Mouse (Mus musculus) hindbrain, embryonic 15.5 days (tissue): ENCODE data around the gene Cd248. TPM values are rescaled to one million over a fixed set of nuclear protein-coding genes. Genes with fewer than 3 reads are reported as not detected.
A peak's percentile ranks its signal among the peaks of the same experiment; 100 is the strongest.
"Not testable (repeated sequence)": the region's sequence is repeated elsewhere in the genome, so short reads cannot be mapped to it uniquely, and the experiment has no call there.

Experiments
- ATAC-seq: fragments of 200-750 bp; cut with Nextera tagmentation; 2 replicates; pipeline ENCODE4 v1.8.0; 2017; ENCODE audit warnings: low read depth, moderate number of reproducible peaks, moderate TSS enrichment; ENCODE audit not compliant: low FRiP score
- H3K27ac ChIP-seq: fragments of 300-500 bp; sonication (generic); replicated peaks from 2 replicates; pipeline ENCODE4 v1.5.1; 2015; ENCODE audit warnings: mild to moderate bottlenecking, inconsistent platforms
- H3K27me3 ChIP-seq: fragments of 300-500 bp; sonication (generic); 2 replicates; pipeline ENCODE4 v1.6.1; 2015; ENCODE audit warnings: control low read depth, inconsistent platforms
- H3K36me3 ChIP-seq: fragments of 300-500 bp; sonication (generic); 2 replicates; pipeline ENCODE4 v1.6.1; 2015; ENCODE audit warnings: control low read depth, inconsistent platforms
- H3K4me1 ChIP-seq: fragments of 300-500 bp; sonication (generic); replicated peaks from 2 replicates; pipeline ENCODE4 v1.6.1; 2015; ENCODE audit warnings: control low read depth, inconsistent platforms
- H3K4me2 ChIP-seq: fragments of 300-500 bp; sonication (generic); 2 replicates; pipeline ENCODE4 v1.6.1; 2015; ENCODE audit warnings: moderate library complexity, mild to moderate bottlenecking, inconsistent platforms
- H3K4me3 ChIP-seq: fragments of 300-500 bp; sonication (generic); 2 replicates; pipeline ENCODE4 v1.5.1; 2015; ENCODE audit warnings: mild to moderate bottlenecking, inconsistent platforms
- H3K9ac ChIP-seq: fragments of 300-500 bp; sonication (generic); 2 replicates; pipeline ENCODE4 v1.6.1; 2015; ENCODE audit warnings: inconsistent platforms
- H3K9me3 ChIP-seq: fragments of 300-500 bp; sonication (generic); 2 replicates; pipeline ENCODE4 v1.6.1; 2016; ENCODE audit warnings: control low read depth, inconsistent platforms
- WGBS: fragments of 180-500 bp; shearing (Covaris S2); methylation state at CpG from one replicate; pipeline ENCODE4 v1.1.7; 2015; 5-methylcytosine and 5-hydroxymethylcytosine counted together
- polyA plus RNA-seq: library from polyadenylated mRNA; unstranded; fragments of >200 nt; fragmentation: Nextera tagmentation; extraction: Ambion mirVana; gene quantifications from 2 replicates; pipeline ENCODE4 v1.2.1, GENCODE M21; 2015

Gene Cd248
- polyA plus RNA-seq, 1 experiment from 2014 or later = 22.0 TPM

DNA sequence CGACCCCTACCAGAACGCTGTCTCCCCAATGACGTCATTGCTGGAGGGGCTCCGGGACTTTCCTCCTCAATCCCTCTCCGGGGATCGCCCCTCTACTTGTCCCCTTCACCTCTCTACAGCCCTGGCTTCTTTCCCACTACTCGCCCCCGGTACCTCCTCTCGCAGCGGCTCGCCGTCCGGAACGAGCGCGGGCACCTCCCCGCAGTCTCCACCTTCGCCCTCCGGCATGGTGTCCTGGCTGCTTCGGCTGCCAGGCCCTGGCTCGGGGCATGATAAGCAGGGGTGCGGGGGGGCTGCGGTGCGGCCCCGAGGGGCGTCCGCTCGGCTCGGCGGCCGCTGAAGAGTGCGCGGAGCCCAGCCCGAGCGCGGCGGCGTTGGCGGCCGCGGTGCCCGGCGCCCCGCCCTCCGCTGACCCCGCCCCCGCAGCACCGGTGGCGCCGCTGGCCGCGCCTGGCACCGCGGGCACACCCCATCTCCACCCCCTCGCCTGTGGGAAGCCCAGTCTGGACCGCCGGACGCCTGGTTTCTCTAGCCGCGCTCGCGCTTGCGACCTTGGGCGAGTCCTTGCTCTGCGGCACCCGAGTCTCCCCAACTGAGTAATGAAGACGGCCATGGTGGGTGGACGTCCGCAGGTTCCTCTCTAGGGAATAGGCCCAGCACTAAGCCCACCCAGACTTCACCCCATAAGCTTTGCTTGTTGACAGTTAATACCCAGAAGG is 17.4 kb downstream of the Cd248 start, which contains the start of gene Tmem151a:
Tmem151a (minus strand) TSS at position 387 of the 719 bp plus-strand sequence.
- WGBS = under 1% methylated on average over 69 of the region's 69 CpGs
- ATAC-seq = no peak
- no peaks in the 10 kb centered on the region for H3K9me3 ChIP-seq
- peak within 1 kb of the TSS; percentile 70 for H3K4me3 ChIP-seq
- H3K4me2 ChIP-seq = peak within 1 kb of the TSS; percentile 75
- peak within 1 kb of the TSS; percentile 88 for H3K9ac ChIP-seq
- H3K27ac ChIP-seq = peak within 1 kb of the TSS; percentile 60
- H3K4me1 ChIP-seq = peaks cover 34% of the 10 kb centered on the region
- H3K36me3 ChIP-seq = peaks cover 9% of the 10 kb centered on the region
- peaks cover 50% of the 10 kb centered on the region for H3K27me3 ChIP-seq

DNA sequence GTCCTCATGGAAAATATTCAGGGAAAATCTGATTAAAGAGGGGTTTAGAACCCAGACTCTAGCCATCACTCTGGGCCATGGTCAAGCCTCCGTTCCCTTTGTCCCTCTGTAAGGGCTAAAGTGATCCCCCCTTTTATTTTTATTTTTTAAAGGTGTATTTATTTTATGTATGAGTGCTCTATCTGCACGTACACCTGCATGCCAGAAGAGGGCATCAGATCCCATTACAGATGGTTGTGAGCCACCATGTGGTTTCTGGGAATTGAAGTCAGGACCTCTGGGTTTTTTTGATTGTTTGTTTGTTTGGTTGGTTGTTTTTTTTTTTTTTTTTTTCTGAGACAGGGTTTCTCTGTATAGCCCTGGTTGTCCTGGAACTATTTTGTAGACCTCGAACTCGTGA is 18.7 kb downstream of the Cd248 start:
- not testable (repeated sequence) for H3K4me3 ChIP-seq, H3K9ac ChIP-seq, ATAC-seq, H3K27ac ChIP-seq, H3K9me3 ChIP-seq, H3K4me2 ChIP-seq
- Histone ChIP-seq H3K36me3 (peaks cover 12% of the 10 kb centered on the region), H3K4me1 (peaks cover 34% of the 10 kb centered on the region), H3K27me3 (peaks cover 38% of the 10 kb centered on the region)
- WGBS = 57% methylated on average over 4 of the region's 4 CpGs

DNA sequence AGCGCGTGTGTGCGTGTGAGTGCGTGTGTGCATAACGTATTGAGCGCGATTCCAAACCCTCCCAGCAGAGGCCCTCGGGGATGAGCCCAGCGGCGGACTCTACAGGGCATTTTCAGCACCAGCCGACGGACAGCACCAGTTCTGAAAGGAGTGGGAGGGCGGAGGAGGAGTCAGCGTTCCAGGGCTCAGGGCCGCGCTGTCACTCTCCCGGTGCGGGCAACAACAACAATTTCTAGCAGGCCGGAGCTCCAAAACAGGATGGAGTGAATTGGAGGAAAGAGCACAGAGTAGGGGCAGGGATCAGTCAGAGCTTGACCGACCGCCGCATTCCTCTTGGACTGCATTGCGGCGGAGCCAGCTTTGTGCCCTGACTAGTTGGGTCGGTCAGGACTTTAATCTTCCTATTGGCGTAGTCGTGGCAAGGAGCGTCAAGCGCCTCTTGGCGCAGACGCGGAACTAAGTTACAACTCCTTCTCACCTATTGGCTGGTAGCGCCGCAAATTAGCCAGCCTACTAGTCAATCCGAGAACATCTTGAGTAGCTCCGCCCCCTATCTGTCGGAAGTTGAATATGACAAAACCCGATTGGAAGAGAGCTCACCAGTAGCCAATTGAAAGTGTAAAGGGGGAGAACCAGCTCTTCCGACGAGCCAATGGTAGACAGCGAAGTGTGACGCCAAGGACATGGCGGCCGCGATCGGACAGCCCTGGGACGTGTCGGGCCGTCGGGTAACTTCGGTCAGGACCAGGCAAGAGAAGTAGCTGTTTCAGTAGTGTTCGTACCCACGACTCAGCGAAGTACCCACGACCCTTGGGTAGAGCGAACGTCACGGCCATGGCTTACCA is 20.2 kb downstream of the Cd248 start, which contains the start of gene Yif1a:
Yif1a (plus strand) TSS at position 655 of the 845 bp plus-strand sequence.
- H3K4me1 ChIP-seq = peaks cover 36% of the 10 kb centered on the region
- H3K27ac ChIP-seq = peak within 1 kb of the TSS; percentile 85
- H3K36me3 ChIP-seq = peaks cover 23% of the 10 kb centered on the region; the same call in 1 of the 2 replicates
- H3K4me2 ChIP-seq = peak within 1 kb of the TSS; percentile 89
- peak; percentile 92 for ATAC-seq
- H3K27me3 ChIP-seq = peaks cover 22% of the 10 kb centered on the region
- peak within 1 kb of the TSS; percentile 87 for H3K9ac ChIP-seq
- no peaks in the 10 kb centered on the region for H3K9me3 ChIP-seq
- WGBS = under 1% methylated on average over 58 of the region's 58 CpGs
- peak within 1 kb of the TSS; percentile 87 for H3K4me3 ChIP-seq

DNA sequence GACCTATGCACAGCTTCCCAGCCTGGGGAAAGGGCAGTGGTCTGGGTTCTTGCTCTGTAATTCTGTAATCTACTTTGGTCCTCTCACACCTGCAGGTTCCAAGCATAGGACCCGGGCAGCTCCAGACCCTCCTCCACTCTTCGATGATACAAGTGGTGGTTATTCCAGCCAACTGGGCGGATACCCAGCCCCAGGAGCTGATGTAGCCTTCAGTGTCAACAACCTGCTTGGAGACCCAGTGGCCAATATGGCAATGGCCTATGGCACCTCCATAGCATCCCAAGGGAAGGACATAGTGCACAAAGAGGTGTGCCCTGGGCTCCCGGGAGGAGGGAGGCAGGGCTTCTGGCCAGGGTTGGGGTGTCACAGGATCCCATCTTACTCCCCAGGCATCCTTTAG is 21.4 kb downstream of the Cd248 start:
- Histone ChIP-seq H3K4me1 (peaks cover 40% of the 10 kb centered on the region), H3K36me3 (peaks cover 30% of the 10 kb centered on the region), H3K9me3 (no peaks in the 10 kb centered on the region), H3K4me3 (peak overlapping the region; percentile 87), H3K27me3 (peaks cover 11% of the 10 kb centered on the region), H3K4me2 (peak overlapping the region; percentile 89), H3K27ac (no peak overlapping the region), H3K9ac (peak overlapping the region; percentile 87)
- ATAC-seq = no peak
- WGBS = 92% methylated on average over 4 of the region's 4 CpGs

DNA sequence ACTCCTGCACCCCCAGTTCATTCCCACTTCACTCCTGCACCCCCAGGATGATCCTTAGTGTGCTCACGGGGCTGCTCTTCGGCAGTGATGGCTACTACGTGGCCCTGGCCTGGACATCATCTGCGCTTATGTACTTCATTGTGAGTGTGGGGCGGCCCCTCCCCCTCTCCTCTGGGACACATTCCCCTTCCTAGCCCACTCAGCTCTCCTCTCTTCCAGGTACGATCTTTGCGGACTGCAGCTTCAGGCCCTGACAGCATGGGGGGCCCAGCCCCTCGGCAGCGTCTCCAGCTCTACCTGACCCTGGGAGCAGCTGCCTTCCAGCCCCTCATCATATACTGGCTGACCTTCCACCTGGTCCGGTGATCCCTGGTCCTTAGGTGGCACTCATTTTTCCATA is 24.2 kb downstream of the Cd248 start:
- Histone ChIP-seq H3K4me3 (no peak overlapping the region), H3K27me3 (no peaks in the 10 kb centered on the region), H3K36me3 (peaks cover 30% of the 10 kb centered on the region), H3K4me2 (no peak overlapping the region), H3K9ac (no peak overlapping the region), H3K9me3 (no peaks in the 10 kb centered on the region), H3K27ac (no peak overlapping the region), H3K4me1 (peaks cover 61% of the 10 kb centered on the region)
- no peak for ATAC-seq
- WGBS = 83% methylated on average over 10 of the region's 10 CpGs

DNA sequence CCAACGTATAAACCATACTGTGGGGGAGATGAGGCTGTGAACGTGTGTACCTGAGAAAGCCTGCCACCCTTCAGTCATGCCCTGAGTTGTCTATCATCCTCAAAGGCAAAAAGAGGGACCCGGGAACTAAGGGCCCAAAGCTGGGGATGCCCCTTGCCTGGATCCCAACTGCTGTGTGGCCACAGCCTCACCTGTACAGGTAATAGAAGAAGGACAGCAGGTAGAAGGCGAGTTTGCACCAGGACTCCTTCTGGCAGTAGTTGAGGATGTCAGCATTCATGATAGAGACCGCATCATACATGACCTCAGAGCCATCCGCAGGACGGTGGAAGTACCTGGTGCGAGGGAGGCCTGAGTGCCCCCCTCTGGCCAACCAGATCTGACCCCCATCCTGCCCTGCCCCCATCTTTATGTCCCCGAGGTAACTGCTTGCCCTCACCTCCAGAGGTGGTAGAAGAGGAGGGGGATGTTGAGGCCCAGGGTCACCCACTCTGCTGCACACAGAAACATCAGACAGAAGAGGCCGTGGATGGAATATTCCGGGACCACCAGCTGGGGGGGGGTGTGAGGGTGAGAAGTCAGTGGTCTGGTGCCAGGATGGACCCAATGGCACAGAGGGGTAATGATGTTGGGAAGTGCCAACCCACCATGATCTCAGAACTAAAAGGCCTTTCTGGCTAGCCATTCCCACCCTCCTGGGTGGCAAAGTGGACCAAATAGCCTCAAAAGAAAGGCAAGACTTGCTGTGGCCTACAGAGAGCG is 25.8 kb downstream of the Cd248 start:
- Histone ChIP-seq H3K4me2 (peak overlapping the region; percentile 87), H3K27ac (peak overlapping the region; percentile 97), H3K4me1 (peaks cover 60% of the 10 kb centered on the region), H3K9me3 (no peaks in the 10 kb centered on the region), H3K4me3 (peak overlapping the region; percentile 91; the same call in 1 of the 2 replicates), H3K27me3 (no peaks in the 10 kb centered on the region), H3K36me3 (peaks cover 30% of the 10 kb centered on the region), H3K9ac (peak overlapping the region; percentile 45; the same call in 1 of the 2 replicates)
- WGBS = 70% methylated on average over 12 of the region's 12 CpGs
- no peak for ATAC-seq

DNA sequence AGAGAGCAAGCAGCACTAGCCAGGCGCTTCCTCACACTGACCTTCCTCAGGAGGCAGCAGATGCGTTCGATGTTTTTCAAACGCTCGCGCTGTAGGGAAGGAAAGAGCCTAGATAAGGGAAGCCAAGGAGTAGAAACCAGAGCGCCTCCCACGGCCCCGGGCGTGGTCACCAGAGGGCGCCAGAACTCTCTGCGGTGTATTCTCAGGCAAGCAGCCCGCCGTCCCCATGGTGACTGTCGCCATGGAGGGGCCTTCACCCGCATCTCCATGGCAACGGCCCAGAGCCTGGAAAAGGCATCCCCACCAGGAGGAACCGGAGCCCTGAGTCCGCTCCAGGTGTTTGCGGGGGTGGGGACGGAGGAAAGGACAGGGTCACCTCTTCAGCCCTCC is 26.4 kb downstream of the Cd248 start:
- peak overlapping the region; percentile 87 for H3K4me2 ChIP-seq
- peaks cover 30% of the 10 kb centered on the region for H3K36me3 ChIP-seq
- H3K4me3 ChIP-seq = peak overlapping the region; percentile 91
- peak overlapping the region; percentile 97 for H3K27ac ChIP-seq
- H3K4me1 ChIP-seq = peaks cover 60% of the 10 kb centered on the region
- ATAC-seq = peak; percentile 62
- H3K27me3 ChIP-seq = no peaks in the 10 kb centered on the region
- H3K9me3 ChIP-seq = no peaks in the 10 kb centered on the region
- peak overlapping the region; percentile 45 for H3K9ac ChIP-seq
- under 1% methylated on average over 21 of the region's 21 CpGs for WGBS

DNA sequence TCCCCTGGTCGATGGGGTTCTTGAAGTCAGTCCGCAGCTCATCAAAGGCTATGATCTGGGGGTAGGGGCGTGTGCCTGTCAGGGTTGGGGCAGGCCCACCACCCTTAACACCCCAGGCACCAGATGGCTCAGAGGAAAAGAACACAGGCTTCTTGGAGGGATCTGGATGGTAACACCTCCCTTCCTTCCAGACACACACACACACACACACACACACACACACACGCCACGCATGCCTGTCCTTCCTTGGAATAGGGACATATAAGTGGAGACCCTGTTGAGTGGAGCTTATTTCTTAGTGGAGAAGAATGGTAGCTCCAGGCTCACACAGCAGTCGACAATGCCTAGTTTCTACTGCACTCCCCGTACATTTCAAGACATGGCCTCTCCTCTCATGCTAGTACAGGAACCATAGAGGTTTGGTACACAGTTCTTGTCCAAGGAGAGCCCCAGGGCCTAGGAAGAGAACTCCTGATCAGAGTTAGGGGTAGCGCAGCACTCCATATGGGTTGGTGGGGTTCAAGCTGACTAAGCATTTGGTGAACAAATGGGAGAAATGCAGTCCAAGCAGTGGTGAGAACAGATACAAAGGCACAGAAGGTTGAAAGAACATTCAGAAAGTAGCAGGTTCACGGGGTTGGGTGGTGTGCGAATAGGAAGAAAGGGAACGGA is 27.0 kb downstream of the Cd248 start:
- Histone ChIP-seq H3K27me3 (no peaks in the 10 kb centered on the region), H3K4me2 (peak overlapping the region; percentile 87), H3K9me3 (no peaks in the 10 kb centered on the region), H3K9ac (peak overlapping the region; percentile 45), H3K4me1 (peaks cover 61% of the 10 kb centered on the region), H3K36me3 (peaks cover 33% of the 10 kb centered on the region), H3K4me3 (peak overlapping the region; percentile 91), H3K27ac (peak overlapping the region; percentile 97)
- ATAC-seq = no peak; the same call in 1 of the 2 replicates
- 25% methylated on average over 11 of the region's 11 CpGs for WGBS

DNA sequence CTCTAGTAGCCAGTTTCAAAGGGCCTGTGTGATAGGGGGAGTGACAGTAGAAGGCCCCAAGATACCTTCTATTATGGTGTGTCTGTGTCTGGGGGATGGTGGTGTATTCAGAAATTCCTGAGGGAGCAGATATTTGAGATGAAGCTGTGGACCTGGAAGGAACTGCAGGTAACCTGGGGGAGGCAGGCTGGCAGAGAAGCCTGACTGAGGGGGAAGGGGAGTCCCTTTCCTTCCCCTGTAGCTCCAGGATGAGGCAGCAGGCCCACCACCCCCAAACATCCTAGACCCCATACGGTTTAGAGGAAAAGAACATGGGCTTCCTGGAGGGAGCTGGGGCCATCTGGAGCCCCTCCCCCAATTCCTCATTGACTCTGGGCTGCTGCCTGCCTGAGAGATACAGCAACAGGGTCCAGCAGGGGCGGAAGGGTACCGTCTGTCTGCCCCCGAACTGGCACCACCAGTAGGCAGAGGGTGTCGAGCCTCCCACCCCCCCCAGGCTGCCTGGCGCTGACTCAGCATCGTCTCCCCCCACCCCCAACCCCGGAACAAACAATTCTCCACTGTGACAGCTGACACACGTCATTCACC is 28.1 kb downstream of the Cd248 start:
- H3K4me3 ChIP-seq = peak overlapping the region; percentile 91
- H3K9me3 ChIP-seq = no peaks in the 10 kb centered on the region
- ATAC-seq = no peak
- no peaks in the 10 kb centered on the region for H3K27me3 ChIP-seq
- H3K4me1 ChIP-seq = peaks cover 63% of the 10 kb centered on the region
- H3K9ac ChIP-seq = peak overlapping the region; percentile 99
- H3K36me3 ChIP-seq = peaks cover 36% of the 10 kb centered on the region
- peak overlapping the region; percentile 97 for H3K27ac ChIP-seq
- whole genome bisulfite sequencing = 7% methylated on average over 9 of the region's 9 CpGs
- H3K4me2 ChIP-seq = peak overlapping the region; percentile 87

DNA sequence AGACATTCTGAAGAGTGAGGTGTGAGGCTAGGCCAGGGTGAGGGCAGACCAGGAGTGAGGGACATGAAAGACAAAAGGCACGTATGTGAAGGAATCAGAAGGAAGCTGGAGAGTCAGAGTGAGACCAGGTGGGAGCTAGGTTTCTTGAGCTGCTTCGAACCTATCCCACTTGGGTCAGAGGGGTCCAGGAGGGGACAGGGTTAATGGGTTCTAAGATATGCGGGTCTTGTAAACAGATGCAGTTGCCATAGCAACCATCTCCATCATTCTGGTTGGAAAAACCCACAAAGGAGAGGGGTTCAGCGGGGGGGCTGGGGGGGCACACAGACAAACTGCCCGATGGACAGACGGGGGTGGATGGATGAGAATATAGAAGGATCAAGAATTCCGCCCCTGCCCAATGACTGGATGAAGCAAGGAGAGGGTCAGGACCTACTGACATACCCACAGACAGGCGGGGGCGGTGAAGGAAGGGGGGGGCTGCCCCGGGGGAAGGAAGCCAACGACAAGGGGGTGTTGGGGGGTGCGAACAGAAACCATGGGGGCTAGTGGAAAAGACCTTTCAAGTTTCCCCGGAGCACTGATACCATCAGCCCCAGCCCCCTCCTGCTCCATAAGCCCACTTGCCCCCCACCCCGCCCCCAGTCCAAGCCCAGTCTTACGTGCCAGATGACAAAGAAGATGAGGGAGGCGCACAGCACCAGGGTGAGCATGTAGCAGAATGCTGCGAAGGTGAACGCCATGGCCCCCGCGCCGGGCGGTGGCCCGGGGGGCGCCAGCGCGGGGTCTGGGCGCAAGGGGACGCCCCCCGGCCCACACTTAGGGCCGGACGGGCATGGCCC is 29.9 kb downstream of the Cd248 start:
- H3K4me1 ChIP-seq = peaks cover 63% of the 10 kb centered on the region

More for the DNA sequence above, 29.9 kb downstream of the Cd248 start:
- Histone ChIP-seq H3K36me3 (peaks cover 34% of the 10 kb centered on the region), H3K4me2 (peak overlapping the region; percentile 87), H3K27ac (peak overlapping the region; percentile 97), H3K4me3 (peak overlapping the region; percentile 91), H3K9ac (peak overlapping the region; percentile 99), H3K9me3 (no peaks in the 10 kb centered on the region), H3K27me3 (no peaks in the 10 kb centered on the region)
- peak; percentile 39 for ATAC-seq
- 2% methylated on average over 21 of the region's 31 CpGs for WGBS
